Mouse (Mus musculus): ENCODE measurements at regions not wholly inside any gene's neighbourhood (a gene's known extent, or its start where the extent isn't known, plus 50 kb on each side); places are given as distances from the start of the nearest gene placed in this dataset.

DNA sequence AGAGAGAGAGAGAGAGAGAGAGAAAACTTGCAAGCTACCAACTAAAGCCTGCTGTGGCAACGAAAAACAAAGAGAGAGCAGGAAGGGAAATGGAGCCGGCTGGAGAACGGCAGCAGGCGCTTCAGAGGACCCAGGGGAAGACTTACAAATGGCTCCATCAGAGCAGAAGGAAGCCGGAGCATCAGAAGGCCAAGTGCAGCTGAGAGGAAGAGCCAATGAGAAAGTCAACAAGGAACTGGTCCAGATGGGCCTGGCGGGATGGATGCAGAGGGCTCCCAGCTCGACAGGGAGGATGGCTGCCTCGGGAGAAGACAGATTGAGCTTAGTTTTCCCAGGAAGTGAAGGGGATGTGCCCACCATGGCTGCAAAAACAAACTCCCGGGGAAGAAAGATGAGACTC, 127.2 kb upstream of the Mgmt start:
- H3K36me3 ChIP-seq (ENCODE audit: control insufficient read depth) = no peaks in the 10 kb centered on the region
- H3K9me3 ChIP-seq (ENCODE audit: control insufficient read depth, low read length) = no peaks in the 10 kb centered on the region; the same call in 1 of the 2 replicates
- H3K27me3 ChIP-seq (ENCODE audit: control insufficient read depth) = no peaks in the 10 kb centered on the region
- no peaks in the 10 kb centered on the region for H3K4me1 ChIP-seq (ENCODE audit: control insufficient read depth)
- H3K4me3 ChIP-seq (replicated peaks) = no peak overlapping the region
- TF ChIP-seq TAL1 (IDR thresholded peaks at IDR 0.05; ENCODE audit: low read length) = no peak
- no peak for TF ChIP-seq GATA1 (IDR thresholded peaks at IDR 0.05; ENCODE audit: low read length)

DNA sequence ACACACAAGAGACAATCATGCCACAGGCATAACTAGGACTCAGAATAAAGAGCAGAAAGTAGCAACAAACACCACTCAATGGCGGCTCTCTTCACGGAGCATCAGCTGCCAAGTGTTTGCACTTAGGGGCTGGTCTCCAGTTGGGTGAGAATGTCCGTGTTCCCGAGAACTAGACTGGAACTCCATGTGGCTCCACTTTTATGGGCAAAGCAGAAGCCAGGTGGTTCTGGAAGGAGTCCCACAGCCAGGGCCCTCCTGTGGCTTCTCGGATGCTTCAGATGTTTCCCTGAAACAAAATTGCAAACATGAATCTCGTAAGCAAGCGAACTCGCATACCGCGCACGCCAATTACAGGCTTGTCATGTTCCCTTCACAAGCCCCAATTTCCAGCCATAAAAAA, 113.7 kb upstream of the Mgmt start:
- H3K27me3 ChIP-seq (ENCODE audit: control insufficient read depth) = no peaks in the 10 kb centered on the region
- no peaks in the 10 kb centered on the region for H3K36me3 ChIP-seq (ENCODE audit: control insufficient read depth)
- peaks cover 2% of the 10 kb centered on the region; the same call in 1 of the 2 replicates for H3K9me3 ChIP-seq (ENCODE audit: control insufficient read depth, low read length)
- no peaks in the 10 kb centered on the region for H3K4me1 ChIP-seq (ENCODE audit: control insufficient read depth)
- H3K4me3 ChIP-seq (replicated peaks) = no peak overlapping the region
- TF ChIP-seq GATA1 (IDR thresholded peaks at IDR 0.05; ENCODE audit: low read length) = no peak
- TF ChIP-seq TAL1 (IDR thresholded peaks at IDR 0.05; ENCODE audit: low read length) = no peak

DNA sequence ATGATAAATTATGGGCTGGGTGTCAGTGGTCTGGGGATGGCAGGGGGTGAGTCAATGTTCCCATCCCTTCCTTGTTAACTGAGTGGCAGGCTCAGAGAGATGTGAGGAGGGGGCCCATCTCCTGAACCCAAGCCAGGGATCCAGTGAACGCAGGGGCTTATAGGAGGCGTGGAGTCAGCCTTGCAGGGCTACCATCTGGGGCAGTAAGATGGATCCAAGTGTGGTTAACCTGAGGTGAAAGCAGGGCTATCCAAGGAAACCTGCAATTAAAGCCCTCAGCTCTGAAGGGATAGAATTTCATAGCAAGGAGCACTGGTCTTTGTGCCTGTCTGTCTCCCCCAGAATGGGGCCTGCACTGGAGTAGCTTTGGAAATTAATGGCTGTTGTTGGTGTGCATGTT, 103.3 kb upstream of the Mgmt start:
- H3K9me3 ChIP-seq (ENCODE audit: control insufficient read depth, low read length) = no peaks in the 10 kb centered on the region; the same call in 1 of the 2 replicates

DNA sequence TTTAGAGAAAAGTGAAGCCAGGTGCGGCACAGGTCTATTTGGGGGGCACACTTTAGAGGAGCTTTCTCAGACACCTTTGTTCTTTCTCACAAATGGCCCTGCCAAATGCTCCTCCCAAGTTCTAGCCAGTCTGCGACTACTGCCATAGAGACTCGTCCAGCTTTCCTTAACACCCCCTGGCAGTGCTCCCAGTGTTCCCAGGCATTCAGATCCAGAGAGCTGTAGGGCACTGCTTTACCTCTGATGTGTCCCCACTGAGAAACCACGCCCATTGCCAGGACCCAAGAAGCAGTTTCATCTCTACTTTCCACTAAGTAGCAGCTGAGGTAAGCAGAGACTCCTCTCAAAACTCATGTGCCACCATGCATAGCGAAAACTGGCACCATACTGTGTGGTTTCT, 102.3 kb upstream of the Mgmt start:
- no peaks in the 10 kb centered on the region for H3K4me1 ChIP-seq (ENCODE audit: control insufficient read depth)
- no peak overlapping the region for H3K4me3 ChIP-seq (replicated peaks)
- no peaks in the 10 kb centered on the region for H3K9me3 ChIP-seq (ENCODE audit: control insufficient read depth, low read length)
- H3K27me3 ChIP-seq (ENCODE audit: control insufficient read depth) = no peaks in the 10 kb centered on the region
- TF ChIP-seq TAL1 (IDR thresholded peaks at IDR 0.05; ENCODE audit: low read length) (no peak), GATA1 (IDR thresholded peaks at IDR 0.05; ENCODE audit: low read length) (no peak)
- no peaks in the 10 kb centered on the region for H3K36me3 ChIP-seq (ENCODE audit: control insufficient read depth)

More for the DNA sequence above, 103.3 kb upstream of the Mgmt start:
- no peaks in the 10 kb centered on the region for H3K36me3 ChIP-seq (ENCODE audit: control insufficient read depth)
- no peak overlapping the region for H3K4me3 ChIP-seq (replicated peaks)
- no peaks in the 10 kb centered on the region for H3K4me1 ChIP-seq (ENCODE audit: control insufficient read depth)
- TF ChIP-seq GATA1 (IDR thresholded peaks at IDR 0.05; ENCODE audit: low read length) = no peak
- no peak for TF ChIP-seq TAL1 (IDR thresholded peaks at IDR 0.05; ENCODE audit: low read length)
- no peaks in the 10 kb centered on the region for H3K27me3 ChIP-seq (ENCODE audit: control insufficient read depth)

DNA sequence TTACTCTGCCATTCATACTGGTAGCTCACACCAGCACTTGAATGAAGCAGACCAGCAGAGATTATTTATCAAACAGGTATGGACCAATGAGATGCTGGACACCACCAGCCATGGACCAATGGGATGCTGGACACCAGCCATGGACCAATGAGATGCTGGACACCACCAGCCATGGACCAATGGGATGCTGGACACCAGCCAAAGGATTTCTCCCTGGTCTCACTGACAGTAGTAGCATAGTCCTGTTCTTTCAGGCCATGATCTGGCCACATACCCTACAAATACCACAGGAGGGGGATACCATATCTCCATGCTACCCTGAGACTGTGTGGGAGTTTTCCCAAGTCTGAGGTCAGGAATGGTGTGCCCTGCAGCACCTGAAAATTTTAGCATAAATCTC, 98.0 kb upstream of the Mgmt start:
- Histone ChIP-seq H3K36me3 (ENCODE audit: control insufficient read depth) (no peaks in the 10 kb centered on the region), H3K4me1 (ENCODE audit: control insufficient read depth) (no peaks in the 10 kb centered on the region), H3K27me3 (ENCODE audit: control insufficient read depth) (no peaks in the 10 kb centered on the region), H3K4me3 (replicated peaks) (no peak overlapping the region), H3K9me3 (ENCODE audit: control insufficient read depth, low read length) (no peaks in the 10 kb centered on the region)
- TF ChIP-seq GATA1 (IDR thresholded peaks at IDR 0.05; ENCODE audit: low read length) = no peak
- TF ChIP-seq TAL1 (IDR thresholded peaks at IDR 0.05; ENCODE audit: low read length) = no peak

DNA sequence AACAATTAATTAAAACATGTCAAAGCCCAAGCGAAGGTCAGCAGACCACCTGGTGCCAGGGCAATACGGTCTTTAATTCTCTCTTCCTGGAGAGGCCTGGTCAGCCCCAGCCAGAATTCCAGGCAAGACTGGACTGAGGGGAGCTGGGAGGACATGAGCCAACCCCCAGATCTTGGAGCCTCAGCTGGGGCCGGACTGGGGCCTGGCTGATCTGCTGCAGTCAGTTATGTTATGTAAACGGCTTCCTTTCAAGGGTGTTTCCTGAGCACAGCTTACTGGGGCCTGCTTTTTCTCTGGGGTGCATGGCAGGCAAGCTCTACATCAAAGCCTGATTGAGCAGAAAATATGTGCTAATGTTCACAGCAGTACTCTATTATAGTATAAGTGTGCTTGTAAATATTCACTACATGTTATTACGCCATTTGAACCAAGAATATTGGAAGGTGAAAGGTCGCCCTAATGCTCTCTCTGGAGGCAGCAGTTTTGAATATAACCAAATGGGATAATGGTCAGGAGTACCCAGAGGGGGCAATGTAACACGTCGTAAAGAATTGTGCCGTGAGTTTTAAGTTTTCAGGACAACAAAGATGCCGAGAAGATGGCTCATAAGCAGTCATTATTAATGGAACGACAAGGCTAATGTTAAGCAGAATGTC, 96.5 kb upstream of the Mgmt start:
- no peak overlapping the region for H3K4me3 ChIP-seq (replicated peaks)
- H3K4me1 ChIP-seq (ENCODE audit: control insufficient read depth) = no peaks in the 10 kb centered on the region
- TF ChIP-seq GATA1 (IDR thresholded peaks at IDR 0.05; ENCODE audit: low read length) (no peak), TAL1 (IDR thresholded peaks at IDR 0.05; ENCODE audit: low read length) (no peak)
- H3K9me3 ChIP-seq (ENCODE audit: control insufficient read depth, low read length) = no peaks in the 10 kb centered on the region
- no peaks in the 10 kb centered on the region for H3K36me3 ChIP-seq (ENCODE audit: control insufficient read depth)
- no peaks in the 10 kb centered on the region for H3K27me3 ChIP-seq (ENCODE audit: control insufficient read depth)

DNA sequence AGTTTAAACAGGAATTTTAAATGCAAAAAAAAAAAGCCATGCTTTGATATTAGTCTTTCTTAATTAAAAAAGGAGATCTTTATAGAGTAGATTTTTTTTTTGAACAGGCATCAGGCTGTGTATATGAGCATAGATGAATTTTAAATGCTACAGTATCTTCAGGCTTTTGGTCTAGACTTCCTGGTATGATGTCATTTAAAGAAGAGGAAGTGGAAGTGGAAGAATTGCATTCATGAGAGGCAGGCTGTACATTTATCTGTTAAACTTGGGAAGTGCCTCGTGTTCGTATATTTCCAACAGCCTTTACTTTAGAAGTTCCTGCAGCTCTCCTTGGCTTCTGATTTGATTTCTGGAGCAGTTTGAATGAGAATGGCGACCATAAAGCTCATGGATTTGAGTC, 95.8 kb upstream of the Mgmt start:
- Histone ChIP-seq H3K9me3 (ENCODE audit: control insufficient read depth, low read length) (no peaks in the 10 kb centered on the region; the same call in 1 of the 2 replicates), H3K4me1 (ENCODE audit: control insufficient read depth) (no peaks in the 10 kb centered on the region), H3K4me3 (replicated peaks) (no peak overlapping the region), H3K27me3 (ENCODE audit: control insufficient read depth) (no peaks in the 10 kb centered on the region), H3K36me3 (ENCODE audit: control insufficient read depth) (no peaks in the 10 kb centered on the region)
- TF ChIP-seq GATA1 (IDR thresholded peaks at IDR 0.05; ENCODE audit: low read length) (no peak), TAL1 (IDR thresholded peaks at IDR 0.05; ENCODE audit: low read length) (no peak)

DNA sequence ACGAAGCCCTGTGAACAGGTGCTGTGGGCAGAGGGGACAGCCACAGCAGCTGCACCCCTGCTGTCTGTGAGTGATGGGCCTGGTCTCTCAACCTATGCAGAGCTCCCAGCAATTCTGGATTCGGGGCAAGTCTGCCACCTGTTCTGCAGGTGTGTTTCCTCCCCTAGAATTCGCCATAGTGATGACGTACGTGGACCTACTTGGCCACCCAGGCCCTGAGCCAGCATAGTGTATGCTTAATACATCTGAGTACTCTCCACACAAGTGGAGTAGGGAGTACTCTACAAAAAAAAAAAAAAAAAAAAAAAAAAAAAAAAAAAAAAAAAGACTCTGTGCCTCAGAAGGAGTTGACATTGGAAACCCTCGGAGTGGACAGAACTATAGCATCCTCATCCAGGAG, 87.3 kb upstream of the Mgmt start:
- Histone ChIP-seq H3K4me3 (replicated peaks) (no peak overlapping the region), H3K36me3 (ENCODE audit: control insufficient read depth) (no peaks in the 10 kb centered on the region), H3K9me3 (ENCODE audit: control insufficient read depth, low read length) (peaks cover 16% of the 10 kb centered on the region), H3K27me3 (ENCODE audit: control insufficient read depth) (no peaks in the 10 kb centered on the region), H3K4me1 (ENCODE audit: control insufficient read depth) (no peaks in the 10 kb centered on the region)
- TF ChIP-seq GATA1 (IDR thresholded peaks at IDR 0.05; ENCODE audit: low read length) (no peak), TAL1 (IDR thresholded peaks at IDR 0.05; ENCODE audit: low read length) (no peak)

DNA sequence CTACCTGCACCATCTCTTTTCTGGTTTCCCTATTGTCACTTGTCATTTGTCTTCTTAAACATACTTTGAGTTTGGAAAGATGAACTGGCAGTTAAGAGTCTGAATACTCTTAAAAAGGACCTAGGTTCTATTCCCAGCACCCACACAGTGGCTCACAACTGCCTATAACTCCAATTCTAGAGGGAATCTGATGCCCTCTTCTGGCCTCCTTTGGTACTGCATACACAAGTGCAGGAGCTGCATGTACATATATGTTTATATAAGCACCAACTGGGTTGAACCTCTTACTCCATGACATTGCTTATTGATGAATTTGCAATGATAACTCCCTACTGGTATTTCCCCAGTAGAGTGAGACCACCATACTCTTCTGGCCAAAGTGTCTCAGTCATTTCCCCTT, 86.4 kb upstream of the Mgmt start:
- H3K4me1 ChIP-seq (ENCODE audit: control insufficient read depth) = no peaks in the 10 kb centered on the region
- H3K36me3 ChIP-seq (ENCODE audit: control insufficient read depth) = no peaks in the 10 kb centered on the region
- H3K27me3 ChIP-seq (ENCODE audit: control insufficient read depth) = no peaks in the 10 kb centered on the region
- TF ChIP-seq TAL1 (IDR thresholded peaks at IDR 0.05; ENCODE audit: low read length) (no peak), GATA1 (IDR thresholded peaks at IDR 0.05; ENCODE audit: low read length) (no peak)
- H3K9me3 ChIP-seq (ENCODE audit: control insufficient read depth, low read length) = peaks cover 16% of the 10 kb centered on the region
- H3K4me3 ChIP-seq (replicated peaks) = no peak overlapping the region

DNA sequence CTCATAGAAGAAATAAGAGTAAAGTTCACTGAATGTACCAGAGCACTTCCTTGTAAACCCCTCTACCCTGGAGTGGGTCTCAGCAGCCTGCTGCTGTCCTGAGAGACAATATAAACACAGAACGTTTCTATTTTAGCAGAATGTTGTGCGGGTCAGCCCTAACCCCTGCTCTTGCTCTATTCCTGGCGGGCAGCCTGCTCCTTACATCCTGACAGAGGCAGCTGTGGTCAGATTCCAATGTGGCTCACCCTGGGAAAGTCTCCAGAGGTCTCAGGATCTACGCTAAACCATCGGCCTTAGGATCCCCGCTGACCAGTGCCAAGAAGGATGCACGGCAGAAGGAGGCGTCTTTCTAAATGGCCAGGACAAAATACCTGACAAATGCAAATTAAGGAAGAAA, 84.8 kb upstream of the Mgmt start:
- no peaks in the 10 kb centered on the region for H3K4me1 ChIP-seq (ENCODE audit: control insufficient read depth)
- H3K36me3 ChIP-seq (ENCODE audit: control insufficient read depth) = no peaks in the 10 kb centered on the region
- H3K27me3 ChIP-seq (ENCODE audit: control insufficient read depth) = no peaks in the 10 kb centered on the region
- no peak overlapping the region for H3K4me3 ChIP-seq (replicated peaks)
- H3K9me3 ChIP-seq (ENCODE audit: control insufficient read depth, low read length) = peaks cover 16% of the 10 kb centered on the region
- TF ChIP-seq TAL1 (IDR thresholded peaks at IDR 0.05; ENCODE audit: low read length) (no peak), GATA1 (IDR thresholded peaks at IDR 0.05; ENCODE audit: low read length) (no peak)
